Mouse (Mus musculus) adrenal gland, postnatal 4 days (tissue): Measurements from ENCODE around the gene Lingo3. TPM values are rescaled to one million over a fixed set of nuclear protein-coding genes. Genes with fewer than 3 reads are reported as not detected.
"Not testable (repeated sequence)": the region's sequence is repeated elsewhere in the genome, so short reads cannot be mapped to it uniquely, and the experiment has no call there.

Experiments used
- DNase-seq, 2 experiments: peaks; one replicate each; pipeline ENCODE4 v3.0.0; 2021 to 2022; ENCODE audit warnings: low spot score in 2 of 2, mixed read lengths in 2 of 2
- total RNA-seq, 2 experiments: library from RNA; stranded (reverse); gene quantifications; 2 replicates each; pipeline ENCODE4 v1.2.3; 2021

Gene Lingo3
- total RNA-seq, 2 experiments from 2014 or later: 1.1 to 1.5 TPM

GRCm38 (mm10) chr10:80845055-80845693, 1.3 kb upstream of the Lingo3 start:
- DNase-seq: no peak

GRCm38 (mm10) chr10:80843087-80843930, 530 bp downstream of the Lingo3 start:
- no peak for DNase-seq

DNA sequence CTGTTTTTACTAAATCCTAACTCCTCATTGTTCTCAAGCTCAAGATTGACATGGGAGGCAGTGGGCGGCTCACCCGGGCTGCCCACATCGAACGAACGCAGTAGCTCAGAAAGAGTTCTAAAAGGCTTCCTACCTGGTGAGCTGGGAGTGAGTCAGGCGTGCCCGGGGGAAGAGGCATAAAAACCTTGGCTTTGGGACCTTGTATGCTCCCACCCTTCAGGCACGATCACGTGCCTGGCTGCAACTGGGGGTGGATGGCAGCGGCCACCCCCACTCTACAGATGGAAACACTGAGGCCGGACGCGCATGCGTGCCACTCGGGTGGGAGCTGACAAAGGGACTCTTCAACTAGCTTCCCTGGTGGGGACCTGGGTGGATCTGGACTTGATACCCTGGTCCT, 1.5 kb downstream of the Lingo3 start:
- DNase-seq: no peak

DNA sequence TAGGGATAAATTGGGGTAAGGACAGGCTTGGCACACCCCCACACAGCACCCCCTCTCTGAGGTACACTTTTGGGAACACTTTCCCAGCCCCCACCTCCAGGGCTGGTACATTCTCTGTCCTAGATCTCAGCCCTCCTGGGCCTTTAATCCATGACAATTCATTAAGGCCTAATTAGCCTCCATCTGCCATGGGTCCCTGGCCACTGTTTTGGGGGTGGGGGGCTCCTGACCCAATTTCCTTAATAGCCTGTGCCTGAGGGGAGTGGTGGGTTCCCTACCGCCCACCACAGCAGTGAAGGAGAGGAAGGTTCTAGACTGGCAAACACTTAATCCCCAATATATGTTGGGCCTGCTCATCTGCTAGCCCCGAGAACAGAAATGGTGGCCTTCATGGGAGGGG, 2.2 kb downstream of the Lingo3 start:
- DNase-seq: no peak

DNA sequence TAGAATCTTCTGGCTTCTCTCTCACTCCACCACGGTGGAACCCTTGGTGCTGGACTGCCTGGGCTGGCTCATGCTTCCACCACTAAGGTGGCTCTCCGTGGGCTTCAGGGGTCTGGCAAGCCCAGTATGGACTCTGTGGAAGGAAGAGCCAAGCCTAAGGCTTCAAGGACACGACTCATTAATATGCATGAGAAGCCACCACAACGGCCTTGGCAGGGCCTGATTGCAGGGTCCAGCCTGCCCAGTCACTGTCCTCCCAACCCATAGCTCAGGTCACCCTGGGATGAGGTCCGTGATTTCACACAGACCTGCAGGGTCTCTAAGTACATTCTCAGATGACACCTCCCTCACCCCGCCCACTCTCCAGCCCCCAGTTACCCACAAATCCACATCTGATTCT, 4.0 kb downstream of the Lingo3 start:
- DNase-seq: no peak

DNA sequence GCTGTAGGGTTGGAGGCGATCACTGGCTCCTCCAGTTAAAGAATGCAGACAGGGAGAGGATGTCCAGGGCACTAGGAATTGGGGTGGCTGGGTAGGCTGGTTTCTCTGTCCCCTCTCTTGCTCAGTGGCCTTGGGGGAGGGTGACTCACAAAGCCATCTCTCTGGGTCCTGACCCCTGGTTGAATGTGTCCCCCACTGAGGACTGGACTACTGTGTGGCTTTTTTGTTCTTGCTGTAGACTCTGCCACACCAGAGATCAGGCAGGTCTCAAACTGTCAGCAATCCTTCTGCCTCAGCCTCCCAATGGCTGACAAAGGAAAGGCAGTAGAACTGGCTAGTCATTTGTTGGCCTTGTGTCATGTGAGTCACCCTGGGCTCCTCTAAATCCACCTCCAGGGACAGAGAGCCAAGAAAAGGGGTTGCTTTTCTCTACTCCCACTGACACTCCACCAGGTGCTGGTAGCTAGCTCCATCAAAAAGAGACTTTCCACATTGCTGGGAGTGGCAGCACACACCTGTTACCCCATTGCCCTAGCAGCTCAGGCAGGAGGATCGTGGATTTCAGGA, 5.4 kb downstream of the Lingo3 start:
- no peak for DNase-seq

DNA sequence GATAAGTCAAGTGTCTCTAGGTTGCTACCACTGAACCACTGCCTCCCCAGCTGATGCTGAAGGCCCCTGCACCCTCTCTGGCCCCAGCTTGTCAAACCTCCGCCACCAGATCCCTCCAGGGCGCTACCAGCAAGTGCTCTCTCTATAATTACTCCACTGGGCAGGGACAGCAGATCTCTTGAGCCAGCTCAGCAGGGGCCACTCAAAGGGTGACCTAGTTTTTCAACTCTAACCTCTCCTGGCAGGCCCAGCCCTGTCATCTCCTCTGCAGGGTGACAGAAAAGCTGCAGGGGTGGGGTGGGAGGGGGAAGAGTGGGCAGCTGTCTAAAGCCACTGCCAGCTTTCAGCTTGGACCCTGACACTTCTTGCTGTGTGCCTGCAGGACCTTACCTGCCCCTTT, 6.0 kb downstream of the Lingo3 start:
- DNase-seq: no peak

DNA sequence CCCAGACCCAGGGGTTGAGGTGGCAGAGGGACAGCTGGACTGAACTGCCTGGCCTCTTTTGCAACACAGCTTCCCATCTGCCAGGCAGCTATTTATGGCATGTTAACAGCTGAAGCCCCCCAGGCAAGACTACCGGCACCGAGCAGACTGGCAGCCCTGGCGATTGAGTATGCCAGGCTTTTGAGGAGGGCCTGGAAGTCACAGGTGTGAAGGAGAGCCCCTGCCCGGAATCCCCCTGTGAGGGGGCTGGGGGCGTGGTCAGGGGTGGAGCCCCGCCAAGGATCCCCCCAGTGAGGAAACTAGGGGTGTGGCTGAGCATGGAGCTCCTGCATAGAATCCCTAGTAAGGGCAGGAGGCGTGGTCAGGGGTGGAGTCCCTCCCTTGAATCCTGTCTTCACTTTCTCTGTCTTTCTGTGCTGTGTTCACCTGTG, 6.9 kb downstream of the Lingo3 start:
- DNase-seq: no peak

- no peak for DNase-seq
Measured at GRCm38 (mm10) chr10:80835617-80836016, 8.2 kb downstream of the Lingo3 start.

- no peak for DNase-seq
Measured at GRCm38 (mm10) chr10:80832818-80833217, 11.0 kb downstream of the Lingo3 start.

DNA sequence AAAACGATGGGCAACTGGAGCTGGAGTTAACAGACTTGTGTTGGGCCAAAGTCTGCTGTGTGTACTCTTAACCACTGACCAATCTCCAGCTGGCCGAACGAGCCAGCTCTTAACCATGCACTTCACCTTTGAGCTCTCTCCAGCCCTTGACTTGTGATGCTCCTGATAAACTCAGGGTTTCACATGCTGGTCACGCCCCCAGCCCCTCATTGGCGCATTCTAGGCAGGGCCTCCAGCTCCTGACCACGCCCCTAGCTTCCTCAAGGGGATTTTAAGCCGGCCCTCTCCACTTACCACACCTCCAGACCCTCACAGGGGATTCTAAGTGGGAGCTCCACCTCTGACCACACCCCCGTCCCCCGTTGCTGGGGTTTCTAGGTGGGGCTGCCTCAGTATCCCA, 12.7 kb downstream of the Lingo3 start:
- peak in 1 of 2 experiments; percentile 50 for DNase-seq

DNA sequence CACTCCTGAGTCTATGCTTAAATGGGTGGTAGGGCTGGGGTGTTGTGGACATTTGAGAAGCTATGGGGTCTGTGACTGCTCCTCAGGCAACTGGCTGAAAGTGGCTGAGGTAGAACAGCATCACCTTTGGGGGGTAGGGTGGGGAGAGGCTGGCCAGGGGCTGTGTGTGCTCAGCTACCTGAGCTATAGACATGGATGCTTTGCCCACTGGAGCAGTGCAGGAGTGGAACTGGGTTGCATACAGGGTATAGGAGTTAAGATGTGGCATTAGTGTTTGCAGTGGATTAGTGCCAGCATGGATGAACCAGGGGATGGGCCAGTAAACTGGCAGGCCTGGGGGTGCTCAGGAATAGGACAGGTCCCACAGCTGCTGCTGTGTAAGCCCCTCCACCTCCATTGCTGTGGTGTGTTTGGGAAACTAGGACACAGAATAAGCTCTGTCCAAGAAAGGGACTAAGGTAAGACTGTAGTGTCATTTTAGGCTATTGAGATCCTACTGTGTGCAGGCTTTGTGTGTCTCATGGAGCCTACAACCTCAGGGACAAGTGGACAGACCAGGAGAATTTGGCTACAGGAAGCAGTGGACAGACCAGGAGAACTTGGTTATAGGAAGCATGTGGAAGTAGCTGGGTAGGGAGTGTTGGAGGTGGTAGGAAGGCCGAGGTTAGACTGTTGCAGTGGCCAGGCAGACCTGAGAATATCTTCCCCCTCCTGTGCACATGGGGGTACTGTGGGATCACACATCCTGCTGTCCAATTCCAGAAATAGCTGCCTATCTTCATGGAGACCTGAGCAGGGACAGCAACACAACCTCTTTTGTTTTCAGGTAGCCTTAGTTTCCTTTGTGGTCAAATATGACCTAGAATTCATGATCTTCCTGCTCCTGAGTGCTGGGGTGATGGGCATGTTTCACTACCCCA, 14.2 kb downstream of the Lingo3 start:
- DNase-seq: no peak

GRCm38 (mm10) chr10:80828587-80828986, 15.3 kb downstream of the Lingo3 start:
- DNase-seq: not testable (repeated sequence)

- DNase-seq: no peak
Measured at GRCm38 (mm10) chr10:80827870-80828420, 15.9 kb downstream of the Lingo3 start.

- no peak for DNase-seq
Measured at GRCm38 (mm10) chr10:80827063-80827869, 16.6 kb downstream of the Lingo3 start.

GRCm38 (mm10) chr10:80826151-80827062, 17.4 kb downstream of the Lingo3 start, which contains the start of gene Oaz1:
TSS of gene Oaz1 (plus strand) at chr10:80826656.
- DNase-seq: peak; percentile 95 to 96

DNA sequence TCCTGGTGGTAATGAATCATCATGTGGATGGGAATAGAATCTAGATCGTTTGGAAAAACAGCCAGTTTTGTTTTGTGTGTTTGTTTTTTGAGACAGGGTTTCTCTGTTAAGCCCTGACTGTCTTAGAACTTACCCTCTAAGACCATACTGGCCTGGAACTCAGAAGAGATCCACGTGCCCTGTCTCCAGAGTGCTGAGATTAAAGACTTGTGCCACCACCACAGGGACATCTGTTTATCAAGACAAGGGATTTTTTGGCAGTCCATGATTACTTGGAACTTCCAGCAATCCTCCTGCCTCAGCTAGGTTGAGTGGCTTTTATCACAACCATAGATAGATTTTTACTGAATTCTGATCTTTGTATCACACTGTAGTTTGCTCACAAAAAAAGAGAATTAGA, 19.0 kb downstream of the Lingo3 start:
- no peak for DNase-seq

GRCm38 (mm10) chr10:80823847-80824643, 19.8 kb downstream of the Lingo3 start:
- DNase-seq: no peak
